Comparison of ENCODE assay signal across 28 mouse cellular contexts in the genomic region with DNA sequence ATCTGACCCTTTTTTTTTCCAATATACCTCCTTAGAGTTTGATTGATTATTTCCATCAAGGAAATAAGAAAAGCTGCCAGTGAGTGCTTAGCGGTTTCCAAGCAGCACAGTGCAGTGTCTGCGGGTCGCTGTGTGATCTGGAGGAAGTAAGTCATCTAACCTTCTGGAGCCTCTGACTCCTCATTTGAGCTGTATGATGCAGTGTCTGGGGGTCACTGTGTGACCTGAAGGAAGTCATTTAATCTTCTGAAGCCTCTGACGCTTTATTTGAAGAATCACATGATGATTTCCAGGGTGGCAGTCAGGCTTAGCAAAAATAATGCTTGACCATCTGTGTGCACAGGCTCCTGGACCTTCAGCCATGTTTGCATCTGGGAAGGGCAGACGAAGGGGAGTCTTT. TPM values are rescaled to one million over a fixed set of nuclear protein-coding genes. Genes with fewer than 3 reads are reported as not detected.
A peak's percentile ranks its signal among the peaks of the same experiment; 100 is the strongest.
DNase-seq lines count a peak whose midpoint lies in the region; ATAC-seq and TF ChIP-seq lines count a peak whose summit lies in the region.
"Had no signal": no experiment of that assay in that cellular context is flagged by ENCODE, and none has a peak within 500 bp of the region (broad histone marks: within the 10 kb centered on the region; RNA-seq: fewer than 3 reads in every experiment).

No protein-coding gene starts in this region.

- intact Hi-C loops in heart, postnatal 14 days (cut with DNase I): no loop called here

- no peak for DNase-seq in heart, postnatal 14 days
- peak; percentile 41 for DNase-seq in kidney, adult 2 months
- no peak for DNase-seq in kidney, adult 8-10 months
- peak; percentile 37 for DNase-seq in 416B (ENCODE audit: low read depth)
- DNase-seq in kidney, postnatal 14 days: peak; percentile 41
- DNase-seq in right cerebral cortex, postnatal 14 days: no peak
- DNase-seq: cerebellum, adult 2 months; cerebellum, postnatal 36 days; embryo, embryonic 11 days; gastrocnemius, postnatal 36 days; layer of hippocampus, adult 9-11 months; lung, postnatal 36 days; midbrain, embryonic 14.5 days; right cerebral cortex, postnatal 25 days; spleen, adult 18-20 months had no signal

- TF ChIP-seq CTCF in kidney, adult 2 months (conservative IDR thresholded peaks at IDR 0.05; ENCODE audit: insufficient read depth, insufficient read length, low read depth, low read length): no peak

- peaks cover 24% of the 10 kb centered on the region for H3K36me3 ChIP-seq in heart, embryonic 12.5 days
- 0 out of 2 replicates have a peak, but pooled peaks cover 3% of the 10 kb centered on the region for H3K36me3 ChIP-seq in kidney, adult 2 months (ENCODE audit: control insufficient read depth, insufficient read depth, low read length)

- WGBS in heart, embryonic 12.5 days: 80% methylated on average over 5 of the region's 5 CpGs
- WGBS in kidney, adult 2 months: 40% methylated on average over 5 of the region's 5 CpGs

- no peaks in the 10 kb centered on the region for H3K27me3 ChIP-seq in heart, embryonic 12.5 days (replicated peaks)
- H3K27me3 ChIP-seq in kidney, adult 2 months (replicated peaks; ENCODE audit: control insufficient read depth, insufficient read depth, low read length): no peaks in the 10 kb centered on the region
- H3K27me3 ChIP-seq: embryonic facial prominence, embryonic 13.5 days; forebrain, embryonic 12.5 days; intestine, embryonic 15.5 days; lung, embryonic 15.5 days; megakaryocyte, embryonic 14.5 days; neural tube, embryonic 12.5 days had no signal

- H3K4me1 ChIP-seq in heart, embryonic 12.5 days (replicated peaks): peaks cover 52% of the 10 kb centered on the region
- H3K4me1 ChIP-seq in kidney, adult 2 months (ENCODE audit: control insufficient read depth, insufficient read depth, low read length): peaks cover 16% of the 10 kb centered on the region

- H3K4me2 ChIP-seq in heart, embryonic 12.5 days: no peak overlapping the region
- H3K4me2 ChIP-seq: embryonic facial prominence, embryonic 13.5 days; forebrain, embryonic 12.5 days; intestine, embryonic 15.5 days; lung, embryonic 15.5 days; neural tube, embryonic 12.5 days had no signal

- H3K4me3 ChIP-seq in heart, embryonic 12.5 days: no peak overlapping the region
- no peak overlapping the region for H3K4me3 ChIP-seq in kidney, adult 2 months (ENCODE audit: insufficient read depth, low read depth, low read length)
- H3K4me3 ChIP-seq: embryonic facial prominence, embryonic 13.5 days; erythroblast, embryonic 14.5 days; forebrain, embryonic 12.5 days; hindbrain, embryonic 10.5 days; intestine, embryonic 15.5 days; left cerebral cortex, adult 2 months; lung, embryonic 15.5 days; megakaryocyte, embryonic 14.5 days; neural tube, embryonic 12.5 days had no signal

- ATAC-seq in heart, embryonic 12.5 days (ENCODE audit: insufficient number of reproducible peaks, low FRiP score): no peak
- ATAC-seq: activated CD4-positive, CD25-positive, alpha-beta regulatory T cell, adult 4 months; hindbrain, embryonic 16.5 days; intestine, embryonic 15.5 days had no signal

- H3K27ac ChIP-seq in heart, embryonic 12.5 days (ENCODE audit: poor library complexity, severe bottlenecking): peak overlapping the region; percentile 62; the same call in 1 of the 2 replicates
- H3K27ac ChIP-seq in kidney, adult 2 months (ENCODE audit: insufficient read depth, low read depth, low read length): peak overlapping the region; percentile 66
- H3K27ac ChIP-seq: embryonic facial prominence, embryonic 13.5 days; forebrain, embryonic 12.5 days; hindbrain, embryonic 10.5 days; intestine, embryonic 15.5 days; left cerebral cortex, adult 2 months; liver, embryonic 14.5 days; lung, embryonic 15.5 days; neural tube, embryonic 12.5 days had no signal

- no peak overlapping the region for H3K9ac ChIP-seq in heart, embryonic 12.5 days
- H3K9ac ChIP-seq: embryonic facial prominence, embryonic 13.5 days; forebrain, embryonic 12.5 days; intestine, embryonic 15.5 days; liver, embryonic 14.5 days; lung, embryonic 15.5 days; neural tube, embryonic 12.5 days had no signal

- no peak for TF ChIP-seq POLR2A in kidney, adult 2 months (IDR thresholded peaks at IDR 0.05; ENCODE audit: low read depth, low read length)

- no peaks in the 10 kb centered on the region for H3K9me3 ChIP-seq in heart, embryonic 12.5 days (replicated peaks)
- H3K9me3 ChIP-seq: embryonic facial prominence, embryonic 13.5 days; forebrain, embryonic 12.5 days; hindbrain, embryonic 10.5 days; intestine, embryonic 15.5 days; lung, embryonic 15.5 days; megakaryocyte, embryonic 14.5 days; neural tube, embryonic 12.5 days had no signal

RNA-seq across cellular contexts. Expression of a gene that starts 5.1 kb away (rescaled TPM):
- 24.7 and 27.8 TPM in 2 replicates for polyA plus RNA-seq in heart, embryonic 12.5 days (2016; fragmentation: Nextera tagmentation; extraction: Ambion mirVana)
- 10 to 100 TPM; 29.0 to 31.9 TPM for total RNA-seq in heart, postnatal 14 days (2021)
- polyA plus RNA-seq in kidney, adult 2 months (2012; rRNA removed): 90.0 and 105 TPM in 2 replicates

RNA-seq across cellular contexts. Expression of a gene that starts 5.2 kb away (rescaled TPM):
- 50.2 and 53.7 TPM in 2 replicates for polyA plus RNA-seq in heart, embryonic 12.5 days (2016; fragmentation: Nextera tagmentation; extraction: Ambion mirVana)
- 10 to 100 TPM; 57.2 to 59.4 TPM for total RNA-seq in heart, postnatal 14 days (2021)
- 101 and 114 TPM in 2 replicates for polyA plus RNA-seq in kidney, adult 2 months (2012; rRNA removed)

RNA-seq across cellular contexts. Expression of a gene that starts 17.2 kb away (rescaled TPM):
- polyA plus RNA-seq in heart, embryonic 12.5 days (2016; fragmentation: Nextera tagmentation; extraction: Ambion mirVana): 135 and 136 TPM in 2 replicates
- total RNA-seq in heart, postnatal 14 days (2021): 100 to 1,000 TPM; 163 to 165 TPM
- 57.2 and 62.2 TPM in 2 replicates for polyA plus RNA-seq in kidney, adult 2 months (2012; rRNA removed)

RNA-seq across cellular contexts. Expression of a gene that starts 44.6 kb away (rescaled TPM):
- polyA plus RNA-seq in heart, embryonic 12.5 days (2016; fragmentation: Nextera tagmentation; extraction: Ambion mirVana): 48.8 and 49.5 TPM in 2 replicates
- 10 to 100 TPM; 57.3 to 57.6 TPM for total RNA-seq in heart, postnatal 14 days (2021)
- 45.9 and 46.8 TPM in 2 replicates for polyA plus RNA-seq in kidney, adult 2 months (2012; rRNA removed)

RNA-seq across cellular contexts. Expression of a gene that starts 44.7 kb away (rescaled TPM):
- 1.8 and 2.3 TPM in 2 replicates for polyA plus RNA-seq in heart, embryonic 12.5 days (2016; fragmentation: Nextera tagmentation; extraction: Ambion mirVana)
- under 1 TPM; 0.56 to 0.60 TPM for total RNA-seq in heart, postnatal 14 days (2021)
- polyA plus RNA-seq in kidney, adult 2 months (2012; rRNA removed): 2.8 TPM in 2 replicates
- polyA plus RNA-seq: erythroblast, embryonic 14.5 days had no signal

Comparison
In these comparisons a context has a peak if more than half of its experiments do, and no peak if none do; other contexts are left out.
1. DNase-seq: peak in kidney, adult 2 months (single experiment), 416B (single experiment) and kidney, postnatal 14 days (single experiment); none in heart, postnatal 14 days (0 of 2), kidney, adult 8-10 months (0 of 2) and right cerebral cortex, postnatal 14 days (single experiment).